Mouse (Mus musculus): ENCODE measurements around the gene Gm17304. TPM values are rescaled to one million over a fixed set of nuclear protein-coding genes. Genes with fewer than 3 reads are reported as not detected.

Gene Gm17304
- polyA plus RNA-seq, 1 experiment: not detected

DNA sequence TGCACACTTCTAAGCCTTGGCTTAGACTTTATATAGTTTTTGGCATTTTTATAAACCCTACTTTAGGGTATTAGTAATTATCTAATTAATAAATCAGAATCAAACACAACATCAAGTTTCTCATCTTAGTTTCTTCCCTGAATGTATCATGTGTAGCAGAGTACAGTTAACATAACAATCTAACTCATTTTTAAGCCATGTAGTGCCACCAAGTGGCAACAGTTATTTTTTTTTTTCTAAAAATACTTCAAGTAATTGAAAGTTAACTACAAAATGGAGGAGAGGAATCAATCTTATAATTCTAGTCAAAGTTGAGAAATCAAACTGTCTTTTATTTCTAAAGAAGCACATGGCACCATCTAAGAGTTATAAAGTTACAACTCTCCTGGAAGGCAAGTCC is 40.5 kb downstream of the Gm17304 start:
- Histone ChIP-seq H3K4me3 (ENCODE audit: insufficient read depth, low read length) (no peak overlapping the region), H3K27ac (ENCODE audit: insufficient read depth, low read length) (no peak overlapping the region), H3K4me1 (ENCODE audit: control insufficient read depth, insufficient read depth, low read length) (no peaks in the 10 kb centered on the region; the same call in 1 of the 2 replicates)
- TF ChIP-seq POLR2A (IDR thresholded peaks at IDR 0.05; ENCODE audit: extremely low read depth, insufficient read depth, low read length): no peak
- TF ChIP-seq CTCF (IDR thresholded peaks at IDR 0.05; ENCODE audit: extremely low read depth, insufficient read depth, low read length): no peak

DNA sequence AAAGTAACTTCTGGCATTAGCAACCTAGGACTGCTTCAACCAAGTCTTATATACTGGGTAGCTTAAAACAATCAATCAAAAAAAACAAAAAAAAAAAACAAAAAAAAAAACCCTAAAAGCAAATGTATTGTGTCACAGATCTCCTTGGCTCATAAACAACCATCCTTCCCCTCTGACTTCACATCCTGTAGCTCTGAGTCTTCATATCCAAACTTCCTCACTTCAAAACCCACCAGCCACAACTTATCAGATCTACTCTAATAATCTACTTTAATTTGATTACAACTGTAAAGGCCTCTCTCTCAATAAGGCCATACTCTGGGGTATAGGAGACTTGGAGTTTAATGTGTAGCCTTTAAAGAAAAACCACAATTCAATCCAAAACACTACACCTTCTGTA is 41.1 kb downstream of the Gm17304 start:
- no peak overlapping the region for H3K4me3 ChIP-seq (ENCODE audit: insufficient read depth, low read length)
- no peaks in the 10 kb centered on the region; the same call in 1 of the 2 replicates for H3K4me1 ChIP-seq (ENCODE audit: control insufficient read depth, insufficient read depth, low read length)
- H3K27ac ChIP-seq (ENCODE audit: insufficient read depth, low read length): no peak overlapping the region
- TF ChIP-seq CTCF (IDR thresholded peaks at IDR 0.05; ENCODE audit: extremely low read depth, insufficient read depth, low read length): no peak
- TF ChIP-seq POLR2A (IDR thresholded peaks at IDR 0.05; ENCODE audit: extremely low read depth, insufficient read depth, low read length): no peak

DNA sequence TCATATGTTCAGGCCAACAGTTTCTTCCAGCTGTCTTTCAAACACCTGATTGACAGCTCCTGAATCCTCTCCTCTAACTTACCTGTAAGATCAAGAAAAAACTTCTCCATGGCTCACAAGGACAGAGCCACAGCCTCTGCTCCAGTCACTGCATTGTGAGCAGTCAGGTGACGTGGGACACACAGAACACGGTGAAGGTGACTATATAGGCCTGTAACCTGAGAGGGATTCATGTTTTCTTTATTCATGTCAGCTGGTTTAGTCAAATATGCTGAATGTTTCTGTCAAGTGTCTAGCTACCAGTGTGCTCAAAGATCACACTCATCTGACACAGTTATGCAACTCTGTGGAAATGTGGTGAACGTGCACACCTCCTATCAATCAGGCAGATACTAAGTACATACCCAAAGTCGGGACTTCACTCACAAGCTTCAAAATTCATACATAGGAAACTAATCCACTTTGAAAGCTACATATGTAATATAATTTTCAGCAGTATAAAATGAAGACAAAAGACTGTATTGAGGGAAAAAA is 43.4 kb downstream of the Gm17304 start:
- Histone ChIP-seq H3K4me1 (ENCODE audit: control insufficient read depth, insufficient read depth, low read length) (no peaks in the 10 kb centered on the region; the same call in 1 of the 2 replicates), H3K4me3 (ENCODE audit: insufficient read depth, low read length) (no peak overlapping the region), H3K27ac (ENCODE audit: insufficient read depth, low read length) (no peak overlapping the region)
- TF ChIP-seq CTCF (IDR thresholded peaks at IDR 0.05; ENCODE audit: extremely low read depth, insufficient read depth, low read length) (no peak), POLR2A (IDR thresholded peaks at IDR 0.05; ENCODE audit: extremely low read depth, insufficient read depth, low read length) (no peak)

DNA sequence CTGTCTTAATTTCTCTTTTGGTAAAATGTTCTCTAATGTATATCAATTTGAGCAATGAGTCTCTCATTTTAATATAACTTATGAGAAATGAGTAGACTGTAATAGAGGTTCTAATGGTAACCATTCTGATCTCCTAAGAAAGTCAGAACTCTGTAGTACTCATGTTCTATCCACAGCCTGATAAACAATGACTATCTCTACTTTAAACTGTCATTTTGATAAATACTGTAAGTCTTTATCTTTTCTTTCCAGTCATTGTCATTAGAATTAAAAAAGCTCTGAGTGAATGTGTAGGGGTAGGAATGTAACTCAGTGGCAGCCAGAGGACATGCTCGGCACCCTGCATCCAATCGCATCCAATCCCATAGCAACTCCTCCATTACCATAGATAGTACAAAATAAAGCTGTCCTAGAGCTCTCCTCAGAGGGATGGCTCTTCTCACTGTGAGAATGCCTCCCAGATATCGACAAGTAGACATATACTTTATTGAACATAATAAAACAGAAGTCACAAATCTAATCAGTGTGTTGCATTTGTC is 44.0 kb downstream of the Gm17304 start:
- no peak for TF ChIP-seq CTCF (IDR thresholded peaks at IDR 0.05; ENCODE audit: extremely low read depth, insufficient read depth, low read length)
- TF ChIP-seq POLR2A (IDR thresholded peaks at IDR 0.05; ENCODE audit: extremely low read depth, insufficient read depth, low read length): no peak
- Histone ChIP-seq H3K4me3 (ENCODE audit: insufficient read depth, low read length) (no peak overlapping the region), H3K4me1 (ENCODE audit: control insufficient read depth, insufficient read depth, low read length) (no peaks in the 10 kb centered on the region; the same call in 1 of the 2 replicates), H3K27ac (ENCODE audit: insufficient read depth, low read length) (no peak overlapping the region)

Other genes with a start within 250 kb of the Gm17304 start
- gene Barhl2, start 150.9 kb upstream of the Gm17304 start, polyA plus RNA-seq (2012; rRNA removed): 0.06 TPM in 1 of 2 replicates, not detected in the other
- 38.7 and 41.2 TPM in 2 replicates for gene Zfp644, start 88.2 kb downstream of the Gm17304 start, polyA plus RNA-seq (2012; rRNA removed)